Mouse (Mus musculus) heart, adult 2 months (tissue): Measurements from ENCODE around the gene Ubl7. TPM values are rescaled to one million over a fixed set of nuclear protein-coding genes. Genes with fewer than 3 reads are reported as not detected.
A peak's percentile ranks its signal among the peaks of the same experiment; 100 is the strongest.

Experiments used
- DNase-seq, 2 experiments: peaks; one replicate each; pipeline ENCODE4 v3.0.0; 2021
- H3K27ac ChIP-seq: fragments of 200-600 bp; 2 replicates; pipeline ENCODE4 v1.8.1; 2022
- H3K27me3 ChIP-seq: fragments of 200-500 bp; 2 replicates; pipeline ENCODE4 v1.6.1; 2012; ENCODE audit warnings: mild to moderate bottlenecking, low read length, inconsistent platforms, mixed read lengths; ENCODE audit not compliant: control insufficient read depth, insufficient read depth
- H3K36me3 ChIP-seq: fragments of 200-500 bp; 2 replicates; pipeline ENCODE4 v1.6.1; 2012; ENCODE audit warnings: low read length, inconsistent platforms; ENCODE audit not compliant: control insufficient read depth, insufficient read depth
- H3K4me1 ChIP-seq: fragments of 200-500 bp; 2 replicates; pipeline ENCODE4 v1.6.1; 2011; ENCODE audit warnings: low read length; ENCODE audit not compliant: control insufficient read depth, insufficient read depth
- H3K4me3 ChIP-seq: fragments of 200-600 bp; 2 replicates; pipeline ENCODE4 v1.8.1; 2022
- H3K79me2 ChIP-seq: fragments of 200-500 bp; replicated peaks from 2 replicates; pipeline ENCODE4 v1.6.1; 2012; ENCODE audit warnings: mild to moderate bottlenecking, inconsistent platforms, low read length, moderate library complexity, mixed read lengths; ENCODE audit not compliant: control insufficient read depth, insufficient read depth
- H3K9ac ChIP-seq: fragments of 200-500 bp; 2 replicates; pipeline ENCODE4 v1.6.1; 2012; ENCODE audit warnings: low read depth, mild to moderate bottlenecking, control low read depth, inconsistent platforms, low read length, mixed read lengths
- CTCF ChIP-seq: fragments of 200-600 bp; IDR thresholded peaks from 2 replicates; pipeline ENCODE4 v1.8.1; 2022; ENCODE audit warnings: antibody characterized with exemption, mild to moderate bottlenecking, moderate library complexity
- EP300 ChIP-seq: fragments of 200-500 bp; IDR thresholded peaks from 2 replicates; pipeline ENCODE4 v1.6.1; 2011; ENCODE audit warnings: low read depth, low read length, control low read depth; ENCODE audit not compliant: insufficient read depth
- POLR2A ChIP-seq: fragments of 200-500 bp; IDR thresholded peaks from 2 replicates; pipeline ENCODE4 v1.6.1; 2011; ENCODE audit warnings: mild to moderate bottlenecking, low read depth, low read length, control low read depth; ENCODE audit not compliant: insufficient read depth
- WGBS: fragments of 180-500 bp; shearing (Covaris S2); methylation state at CpG from one replicate; pipeline ENCODE4 v1.1.7; 2018; 5-methylcytosine and 5-hydroxymethylcytosine counted together
- intact Hi-C: fragments of 180-260 bp; cut with DNase I; formaldehyde crosslinking; loops from one replicate; pipeline ENCODE4 v1.15.1; 2025
- polyA plus RNA-seq: library from polyadenylated mRNA; depleted of rRNA; stranded (reverse); fragments of >200 nt; gene quantifications from 2 replicates; pipeline ENCODE4 v1.2.3, GENCODE M21; 2012; rRNA removed
- total RNA-seq, 2 experiments: library from RNA; stranded (reverse); gene quantifications; 2 replicates each; pipeline ENCODE4 v1.2.3; 2021

Gene Ubl7
- total and polyA plus RNA-seq, 3 experiments = 75.2 to 139 (median 83.2) TPM

DNA sequence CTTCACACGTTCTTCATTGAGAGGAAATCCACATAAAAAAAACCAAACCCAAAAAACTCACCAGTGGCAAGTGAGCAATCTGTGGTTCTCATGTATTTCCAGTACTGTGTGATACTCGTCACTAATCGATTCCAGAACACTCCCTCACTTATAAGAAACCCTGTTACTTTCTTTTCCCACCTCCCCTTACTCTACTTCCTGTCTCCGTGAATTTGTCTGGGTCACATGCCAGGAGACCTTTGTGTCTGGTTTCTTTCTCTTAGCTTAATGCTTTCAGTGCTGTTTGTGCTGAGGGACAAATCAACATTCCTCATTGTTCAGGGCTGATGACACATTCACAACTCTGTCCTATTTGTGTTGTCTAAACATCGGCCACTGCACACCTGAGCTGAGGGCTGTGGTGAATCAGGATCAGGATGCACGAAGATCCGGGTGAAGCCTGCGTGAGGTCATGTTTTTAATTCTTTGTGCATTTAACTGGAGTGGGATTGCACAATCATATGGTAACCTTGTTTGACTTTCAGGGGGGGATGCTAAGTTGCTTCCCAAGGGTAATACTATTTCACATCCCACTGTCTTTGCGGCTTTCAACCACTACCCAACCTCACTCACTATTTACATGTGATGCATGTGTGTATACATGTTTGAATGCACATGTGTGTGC is 62.1 kb downstream of the Ubl7 start:
- Histone ChIP-seq H3K27me3 (no peaks in the 10 kb centered on the region), H3K4me3 (peak overlapping the region; percentile 18), H3K27ac (peak overlapping the region; percentile 83), H3K36me3 (peaks cover 2% of the 10 kb centered on the region; the same call in 1 of the 2 replicates), H3K79me2 (no peaks in the 10 kb centered on the region), H3K4me1 (peaks cover 32% of the 10 kb centered on the region), H3K9ac (no peak overlapping the region; the same call in 1 of the 2 replicates)
- no peak for DNase-seq
- intact Hi-C loops = loop anchor here (1.0 kb wide), 1 partner anchor 15 kb away; no protein-coding TSS in a partner anchor
- WGBS = 33% methylated on average over 9 of the region's 9 CpGs
- TF ChIP-seq POLR2A = 0 out of 2 replicates have a peak, but pooled peaks have one; percentile 12
- TF ChIP-seq CTCF = no peak

DNA sequence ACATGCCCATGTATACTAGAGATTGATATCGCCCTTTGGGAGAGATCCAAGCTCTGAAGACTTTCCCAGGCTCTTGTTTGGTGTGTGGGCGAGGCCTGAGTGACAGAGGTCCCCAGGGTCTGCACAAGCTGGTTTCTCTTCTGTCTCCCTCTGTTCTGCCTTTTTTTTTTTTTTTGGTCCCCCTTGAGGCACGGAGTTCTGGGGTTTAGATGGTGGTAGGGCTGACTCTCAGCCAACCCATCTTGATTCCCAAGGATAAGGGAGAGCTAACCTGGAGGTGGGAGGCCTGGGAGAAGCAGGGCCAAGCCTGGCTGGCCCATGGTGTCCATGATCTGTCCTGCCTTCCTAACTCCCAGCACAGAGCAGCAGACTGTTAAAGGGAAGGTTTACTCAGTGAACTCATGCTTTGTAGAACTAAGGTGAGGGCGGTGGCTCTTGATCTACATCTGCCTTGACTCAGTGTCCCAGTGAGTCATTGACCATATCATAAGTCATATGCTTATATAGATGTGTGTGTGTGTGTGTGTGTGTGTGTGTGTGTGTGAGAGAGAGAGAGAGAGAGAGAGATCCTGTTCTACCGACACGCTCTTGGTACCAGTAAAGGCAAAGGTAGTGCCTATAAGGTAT is 62.8 kb downstream of the Ubl7 start:
- Histone ChIP-seq H3K36me3 (peaks cover 2% of the 10 kb centered on the region; the same call in 1 of the 2 replicates), H3K9ac (no peak overlapping the region), H3K27ac (peak overlapping the region; percentile 83), H3K27me3 (no peaks in the 10 kb centered on the region), H3K4me3 (no peak overlapping the region), H3K4me1 (peaks cover 28% of the 10 kb centered on the region), H3K79me2 (no peaks in the 10 kb centered on the region)
- TF ChIP-seq POLR2A (no peak), CTCF (no peak), EP300 (no peak)
- intact Hi-C loops = loop anchor here (1.0 kb wide), 1 partner anchor 15 kb away; no protein-coding TSS in a partner anchor
- DNase-seq = no peak
- 69% methylated on average over 6 of the region's 6 CpGs for WGBS

DNA sequence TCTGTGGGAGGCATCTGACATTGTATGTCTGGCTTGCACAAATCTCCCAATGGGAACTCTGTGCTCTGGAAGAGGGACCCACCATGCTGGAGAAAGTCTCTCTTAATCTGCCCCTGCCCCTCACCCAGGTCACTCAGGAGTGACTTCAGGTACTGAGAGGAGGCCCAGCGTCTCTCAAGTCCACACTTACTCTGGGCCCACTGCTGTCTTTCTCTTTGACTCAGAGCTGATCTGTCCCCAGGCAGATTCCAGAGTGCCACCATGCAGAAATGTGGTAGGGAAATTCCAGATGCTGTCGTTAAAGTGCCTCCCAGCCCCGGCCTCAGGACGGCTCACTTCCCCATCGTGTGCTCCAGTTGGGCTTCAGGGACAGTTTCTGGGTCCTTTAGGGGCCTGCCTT is 63.4 kb downstream of the Ubl7 start:
- intact Hi-C loops = no loop called here
- no peak overlapping the region for H3K9ac ChIP-seq
- DNase-seq = no peak
- TF ChIP-seq CTCF (no peak), EP300 (no peak), POLR2A (no peak)
- peaks cover 26% of the 10 kb centered on the region for H3K4me1 ChIP-seq
- peaks cover 2% of the 10 kb centered on the region; the same call in 1 of the 2 replicates for H3K36me3 ChIP-seq
- WGBS = 64% methylated on average over 5 of the region's 5 CpGs
- no peaks in the 10 kb centered on the region for H3K27me3 ChIP-seq
- H3K79me2 ChIP-seq = no peaks in the 10 kb centered on the region
- H3K27ac ChIP-seq = no peak overlapping the region; the same call in 1 of the 2 replicates
- no peak overlapping the region for H3K4me3 ChIP-seq

DNA sequence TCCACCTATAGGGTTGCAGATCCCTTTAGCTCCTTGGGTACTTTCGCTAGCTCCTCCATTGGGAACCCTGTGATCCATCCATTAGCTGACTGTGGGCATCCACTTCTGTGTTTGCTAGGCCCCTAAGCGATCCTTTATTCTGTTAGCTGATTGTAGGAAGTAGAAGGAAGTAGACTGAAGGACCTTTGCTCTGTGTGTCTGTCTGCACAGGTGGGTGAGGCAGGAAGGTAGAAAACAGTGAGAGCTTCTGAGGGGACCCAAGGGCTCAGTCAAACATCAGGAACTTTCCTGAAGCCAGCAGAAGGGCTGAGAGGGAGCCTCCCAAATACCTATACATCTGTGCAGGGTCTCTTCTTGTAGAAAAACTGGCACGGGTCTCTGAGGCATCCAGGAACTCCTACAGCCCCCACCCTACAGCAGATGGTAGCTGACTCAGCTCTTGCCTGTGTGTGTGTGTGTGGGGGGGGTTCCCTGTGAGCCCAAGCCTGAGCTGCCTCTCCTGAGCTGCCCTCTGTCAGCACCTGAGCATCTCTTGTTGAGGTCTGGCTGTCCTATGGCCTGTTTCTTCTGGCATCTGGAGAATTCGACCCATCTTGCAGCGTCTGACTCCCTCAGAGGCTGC is 64.5 kb downstream of the Ubl7 start:
- WGBS = 71% methylated on average over 5 of the region's 5 CpGs
- Histone ChIP-seq H3K79me2 (no peaks in the 10 kb centered on the region), H3K27ac (no peak overlapping the region), H3K4me1 (peaks cover 20% of the 10 kb centered on the region), H3K9ac (no peak overlapping the region), H3K27me3 (no peaks in the 10 kb centered on the region), H3K4me3 (no peak overlapping the region), H3K36me3 (peaks cover 2% of the 10 kb centered on the region; the same call in 1 of the 2 replicates)
- TF ChIP-seq POLR2A = no peak
- no peak for TF ChIP-seq CTCF
- no peak for TF ChIP-seq EP300
- intact Hi-C loops = no loop called here
- no peak for DNase-seq

DNA sequence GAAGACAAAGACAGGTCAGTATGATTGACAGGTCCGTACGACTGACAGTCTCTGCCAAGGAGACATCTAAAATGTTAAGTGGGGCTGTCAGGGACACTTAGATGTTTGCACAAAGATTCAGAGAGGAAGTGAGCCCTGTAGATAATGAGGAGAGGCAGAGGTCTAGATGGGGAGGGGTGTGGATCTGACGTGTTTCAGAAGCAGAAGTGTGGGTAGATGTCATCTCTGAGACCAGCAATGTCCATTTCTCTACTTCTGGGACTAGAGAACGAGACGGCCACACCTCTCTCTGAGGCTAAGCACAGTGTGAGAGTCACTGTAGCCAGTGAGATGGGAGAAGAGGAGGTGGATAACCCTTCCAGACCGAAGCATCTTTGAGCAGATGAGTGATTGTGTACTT is 67.2 kb downstream of the Ubl7 start:
- DNase-seq = no peak
- Histone ChIP-seq H3K4me1 (peaks cover 3% of the 10 kb centered on the region), H3K36me3 (no peaks in the 10 kb centered on the region), H3K79me2 (no peaks in the 10 kb centered on the region), H3K27ac (no peak overlapping the region), H3K27me3 (no peaks in the 10 kb centered on the region), H3K9ac (no peak overlapping the region), H3K4me3 (no peak overlapping the region)
- no peak for TF ChIP-seq CTCF
- TF ChIP-seq POLR2A = no peak
- TF ChIP-seq EP300 = no peak
- 66% methylated on average over 6 of the region's 6 CpGs for WGBS
- intact Hi-C loops = no loop called here

DNA sequence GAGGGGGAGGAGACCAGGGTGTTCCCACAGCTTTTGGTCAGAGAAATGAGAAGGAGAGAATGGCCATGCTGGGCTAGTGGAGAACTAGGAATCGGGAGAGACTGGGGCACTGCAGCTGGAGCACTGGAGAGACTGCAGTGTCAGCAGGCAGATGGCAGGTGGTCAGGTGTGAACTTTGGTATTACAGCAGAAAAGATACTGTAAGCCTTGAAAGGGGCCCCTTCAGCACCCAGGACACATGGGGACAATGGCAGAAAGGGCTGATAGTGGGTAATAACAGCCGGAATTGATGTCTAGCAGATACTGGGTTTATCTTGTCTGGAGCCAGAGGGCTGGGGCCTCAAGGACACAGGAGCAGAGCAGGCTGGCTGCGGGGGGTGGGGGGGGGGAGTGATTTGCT is 68.1 kb downstream of the Ubl7 start:
- Histone ChIP-seq H3K27ac (no peak overlapping the region), H3K4me3 (no peak overlapping the region), H3K79me2 (no peaks in the 10 kb centered on the region), H3K36me3 (no peaks in the 10 kb centered on the region), H3K4me1 (no peaks in the 10 kb centered on the region), H3K9ac (no peak overlapping the region), H3K27me3 (no peaks in the 10 kb centered on the region)
- 53% methylated on average over 3 of the region's 3 CpGs for WGBS
- no peak for DNase-seq
- TF ChIP-seq POLR2A (no peak), EP300 (no peak), CTCF (no peak)
- intact Hi-C loops = no loop called here

Other genes starting within 250 kb of the Ubl7 start
- gene Cyp1a2, start 227.3 kb upstream of the Ubl7 start, total RNA-seq = not detected
- gene Cyp1a2, start 227.3 kb upstream of the Ubl7 start, polyA plus RNA-seq = 1.00 TPM in 1 of 2 replicates, not detected in the other
- gene Cyp1a1, start 223.1 kb upstream of the Ubl7 start, total RNA-seq = under 1 TPM; 0.09 to 0.13 TPM
- 0.20 and 0.78 TPM in 2 replicates for gene Cyp1a1, start 223.1 kb upstream of the Ubl7 start, polyA plus RNA-seq
- 1 to 10 TPM; 5.3 to 5.7 TPM for gene Edc3, start 202.4 kb upstream of the Ubl7 start, total RNA-seq
- gene Edc3, start 202.4 kb upstream of the Ubl7 start, polyA plus RNA-seq = 5.5 and 6.6 TPM in 2 replicates
- 10 to 100 TPM; 27.6 to 33.8 TPM for gene Clk3, start 145.1 kb upstream of the Ubl7 start, total RNA-seq
- gene Clk3, start 145.1 kb upstream of the Ubl7 start, polyA plus RNA-seq = 61.7 and 124 TPM in 2 replicates
- 1 to 10 TPM; 4.0 to 4.6 TPM for gene Arid3b, start 74.2 kb upstream of the Ubl7 start, total RNA-seq
- gene Arid3b, start 74.2 kb upstream of the Ubl7 start, polyA plus RNA-seq = 3.6 and 3.8 TPM in 2 replicates
- 10 to 100 TPM; 26.7 to 31.1 TPM for gene Sema7a, start 29.1 kb downstream of the Ubl7 start, total RNA-seq
- gene Sema7a, start 29.1 kb downstream of the Ubl7 start, polyA plus RNA-seq = 29.0 and 31.3 TPM in 2 replicates
- under 1 TPM in 1 of 2 experiments, not detected in 1; 0.29 TPM for gene Cyp11a1, start 95.4 kb downstream of the Ubl7 start, total RNA-seq
- 0.06 and 0.29 TPM in 2 replicates for gene Cyp11a1, start 95.4 kb downstream of the Ubl7 start, polyA plus RNA-seq
- under 1 TPM; 0.34 to 0.65 TPM for gene Stra6, start 152.8 kb downstream of the Ubl7 start, total RNA-seq
- gene Stra6, start 152.8 kb downstream of the Ubl7 start, polyA plus RNA-seq = 0.68 and 1.3 TPM in 2 replicates
- not detected for gene Ccdc33, start 207.8 kb downstream of the Ubl7 start, total RNA-seq
- gene Ccdc33, start 207.8 kb downstream of the Ubl7 start, polyA plus RNA-seq = 1.3 TPM in 1 of 2 replicates, not detected in the other